Mouse (Mus musculus): ENCODE results near the gene Map6. TPM values are rescaled to one million over a fixed set of nuclear protein-coding genes. Genes with fewer than 3 reads are reported as not detected.
A peak's percentile ranks its signal among the peaks of the same experiment; 100 is the strongest.

Map6 gene
- polyA plus RNA-seq, 1 experiment from 2014 or later, result 106 TPM

- H3K27me3 ChIP-seq, result no peaks in the 10 kb centered on the region
- no peak overlapping the region for H3K9ac ChIP-seq (replicated peaks)
- no peak overlapping the region for H3K4me2 ChIP-seq (replicated peaks)
- 78% methylated on average over 2 of the region's 2 CpGs for WGBS
- H3K27ac ChIP-seq, result no peak overlapping the region
- H3K36me3 ChIP-seq, result peaks cover 40% of the 10 kb centered on the region
- H3K9me3 ChIP-seq, result no peaks in the 10 kb centered on the region
- no peak overlapping the region for H3K4me3 ChIP-seq (replicated peaks)
- no peak for ATAC-seq
- peaks cover 28% of the 10 kb centered on the region for H3K4me1 ChIP-seq (replicated peaks)
Measured at GRCm38 (mm10) chr7:99294198-99294780, 27.0 kb downstream of the Map6 start.

- peaks cover 25% of the 10 kb centered on the region for H3K4me1 ChIP-seq (replicated peaks)
- peaks cover 40% of the 10 kb centered on the region for H3K36me3 ChIP-seq
- H3K9ac ChIP-seq (replicated peaks), result no peak overlapping the region
- peak overlapping the region; percentile 11; the same call in 1 of the 2 replicates for H3K27ac ChIP-seq
- 53% methylated on average over 8 of the region's 8 CpGs for WGBS
- no peaks in the 10 kb centered on the region for H3K27me3 ChIP-seq
- no peak for ATAC-seq
- H3K4me2 ChIP-seq (replicated peaks), result no peak overlapping the region
- H3K9me3 ChIP-seq, result no peaks in the 10 kb centered on the region
- no peak overlapping the region for H3K4me3 ChIP-seq (replicated peaks)
Measured at GRCm38 (mm10) chr7:99295104-99295503, 27.9 kb downstream of the Map6 start.

GRCm38 (mm10) chr7:99300650-99301175 is 33.5 kb downstream of the Map6 start:
- 52% methylated on average over 3 of the region's 3 CpGs for WGBS

GRCm38 (mm10) chr7:99304029-99304428 is 36.8 kb downstream of the Map6 start:
- Histone ChIP-seq H3K27ac (peak overlapping the region; percentile 86), H3K4me1 (replicated peaks) (peaks cover 83% of the 10 kb centered on the region), H3K4me3 (replicated peaks) (no peak overlapping the region), H3K9me3 (no peaks in the 10 kb centered on the region), H3K4me2 (replicated peaks) (no peak overlapping the region), H3K9ac (replicated peaks) (peak overlapping the region; percentile 36; the same call in 1 of the 2 replicates), H3K36me3 (0 out of 2 replicates have a peak, but pooled peaks cover 2% of the 10 kb centered on the region), H3K27me3 (no peaks in the 10 kb centered on the region)
- WGBS, result 26% methylated on average over 6 of the region's 6 CpGs
- ATAC-seq, result peak; percentile 65

More at GRCm38 (mm10) chr7:99300650-99301175, 33.5 kb downstream of the Map6 start:
- Histone ChIP-seq H3K27me3 (no peaks in the 10 kb centered on the region), H3K4me3 (replicated peaks) (no peak overlapping the region), H3K4me1 (replicated peaks) (peaks cover 55% of the 10 kb centered on the region), H3K36me3 (no peaks in the 10 kb centered on the region), H3K9me3 (no peaks in the 10 kb centered on the region), H3K9ac (replicated peaks) (no peak overlapping the region), H3K4me2 (replicated peaks) (no peak overlapping the region), H3K27ac (peak overlapping the region; percentile 26; the same call in 1 of the 2 replicates)
- peak; percentile 22; the same call in 1 of the 2 replicates for ATAC-seq

- ATAC-seq, result peak; percentile 46
- 53% methylated on average over 5 of the region's 5 CpGs for WGBS
- Histone ChIP-seq H3K27ac (peak overlapping the region; percentile 86), H3K9ac (replicated peaks) (no peak overlapping the region), H3K36me3 (0 out of 2 replicates have a peak, but pooled peaks cover 2% of the 10 kb centered on the region), H3K4me1 (replicated peaks) (peaks cover 91% of the 10 kb centered on the region), H3K4me2 (replicated peaks) (no peak overlapping the region), H3K4me3 (replicated peaks) (no peak overlapping the region), H3K9me3 (no peaks in the 10 kb centered on the region), H3K27me3 (no peaks in the 10 kb centered on the region)
Measured at GRCm38 (mm10) chr7:99304949-99305372, 37.7 kb downstream of the Map6 start.

- peaks cover 84% of the 10 kb centered on the region for H3K4me1 ChIP-seq (replicated peaks)
- H3K4me3 ChIP-seq (replicated peaks), result no peak overlapping the region
- no peak overlapping the region for H3K9ac ChIP-seq (replicated peaks)
- WGBS, result 83% methylated on average over 4 of the region's 4 CpGs
- no peaks in the 10 kb centered on the region for H3K27me3 ChIP-seq
- 0 out of 2 replicates have a peak, but pooled peaks cover 2% of the 10 kb centered on the region for H3K36me3 ChIP-seq
- peak overlapping the region; percentile 86; the same call in 1 of the 2 replicates for H3K27ac ChIP-seq
- no peak overlapping the region for H3K4me2 ChIP-seq (replicated peaks)
- no peak for ATAC-seq
- H3K9me3 ChIP-seq, result no peaks in the 10 kb centered on the region
Measured at GRCm38 (mm10) chr7:99305688-99306087, 38.4 kb downstream of the Map6 start.

DNA sequence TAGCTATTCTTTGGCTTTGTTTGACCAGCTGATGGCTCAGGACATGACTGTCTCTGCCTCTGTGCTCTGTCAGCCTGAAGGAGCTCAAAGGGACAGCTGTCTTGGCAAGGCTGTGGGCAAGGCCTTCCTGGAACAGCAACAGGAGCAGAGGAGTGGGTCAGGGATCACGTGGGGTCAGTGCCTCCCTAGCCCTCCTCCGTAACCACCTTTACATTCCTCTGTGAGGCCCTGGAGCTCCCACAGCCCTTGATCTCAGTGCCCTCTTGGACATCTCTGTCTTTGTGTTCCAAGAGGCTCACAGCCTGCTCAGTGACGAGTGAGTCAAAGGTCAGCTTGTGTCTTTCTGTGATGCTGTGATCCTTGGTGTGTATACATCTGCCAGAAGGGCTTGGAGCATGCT is 39.4 kb downstream of the Map6 start:
- WGBS, result 25% methylated on average over 3 of the region's 3 CpGs
- Histone ChIP-seq H3K9ac (replicated peaks) (peak overlapping the region; percentile 36; the same call in 1 of the 2 replicates), H3K4me3 (replicated peaks) (no peak overlapping the region)

DNA sequence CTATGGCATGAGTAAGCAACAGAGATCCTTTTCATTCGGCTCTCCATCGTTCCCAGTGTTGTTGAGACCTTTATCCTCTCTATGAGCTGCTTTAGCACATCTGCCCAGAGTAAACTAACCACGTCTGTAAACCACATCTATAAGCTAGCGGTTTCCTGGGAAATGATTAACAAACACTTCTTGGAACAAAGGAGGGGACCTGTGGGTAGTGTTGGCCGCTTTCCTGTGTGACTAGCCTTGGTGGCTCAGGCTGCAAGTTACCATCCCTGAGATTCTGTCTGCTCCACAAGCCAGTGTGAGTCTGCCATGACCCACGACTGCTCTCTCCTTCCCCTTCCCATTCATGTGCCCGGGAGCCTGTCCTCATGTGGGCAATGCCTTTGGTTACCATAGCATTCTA is 44.2 kb downstream of the Map6 start:
- Histone ChIP-seq H3K4me1 (replicated peaks) (peaks cover 77% of the 10 kb centered on the region), H3K4me2 (replicated peaks) (peak overlapping the region; percentile 33; the same call in 1 of the 2 replicates), H3K27me3 (0 out of 2 replicates have a peak, but pooled peaks cover 5% of the 10 kb centered on the region), H3K27ac (peak overlapping the region; percentile 96), H3K36me3 (peaks cover 15% of the 10 kb centered on the region), H3K9me3 (no peaks in the 10 kb centered on the region), H3K4me3 (replicated peaks) (no peak overlapping the region), H3K9ac (replicated peaks) (peak overlapping the region; percentile 42; the same call in 1 of the 2 replicates)
- no peak for ATAC-seq
- WGBS, result 35% methylated on average over 7 of the region's 7 CpGs

More for the DNA sequence above, 39.4 kb downstream of the Map6 start:
- 0 out of 2 replicates have a peak, but pooled peaks cover 2% of the 10 kb centered on the region for H3K36me3 ChIP-seq
- peaks cover 85% of the 10 kb centered on the region for H3K4me1 ChIP-seq (replicated peaks)
- peak overlapping the region; percentile 54; the same call in 1 of the 2 replicates for H3K27ac ChIP-seq
- H3K27me3 ChIP-seq, result no peaks in the 10 kb centered on the region
- ATAC-seq, result no peak
- H3K4me2 ChIP-seq (replicated peaks), result no peak overlapping the region
- H3K9me3 ChIP-seq, result no peaks in the 10 kb centered on the region

- peaks cover 9% of the 10 kb centered on the region; the same call in 1 of the 2 replicates for H3K27me3 ChIP-seq
- peak overlapping the region; percentile 33 for H3K4me2 ChIP-seq (replicated peaks)
- peaks cover 18% of the 10 kb centered on the region for H3K36me3 ChIP-seq
- no peaks in the 10 kb centered on the region for H3K9me3 ChIP-seq
- no peak overlapping the region for H3K4me3 ChIP-seq (replicated peaks)
- peak; percentile 57 for ATAC-seq
- peak overlapping the region; percentile 96 for H3K27ac ChIP-seq
- peak overlapping the region; percentile 48 for H3K9ac ChIP-seq (replicated peaks)
- peaks cover 72% of the 10 kb centered on the region for H3K4me1 ChIP-seq (replicated peaks)
- 38% methylated on average over 4 of the region's 4 CpGs for WGBS
Measured at GRCm38 (mm10) chr7:99312058-99312457, 44.8 kb downstream of the Map6 start.

GRCm38 (mm10) chr7:99312671-99313143 is 45.5 kb downstream of the Map6 start:
- H3K4me2 ChIP-seq (replicated peaks), result peak overlapping the region; percentile 33
- no peaks in the 10 kb centered on the region for H3K9me3 ChIP-seq
- H3K4me3 ChIP-seq (replicated peaks), result no peak overlapping the region
- ATAC-seq, result peak; percentile 93
- H3K36me3 ChIP-seq, result peaks cover 25% of the 10 kb centered on the region
- H3K4me1 ChIP-seq (replicated peaks), result peaks cover 72% of the 10 kb centered on the region
- WGBS, result 10% methylated on average over 8 of the region's 8 CpGs
- peak overlapping the region; percentile 96 for H3K27ac ChIP-seq
- H3K9ac ChIP-seq (replicated peaks), result peak overlapping the region; percentile 48; the same call in 1 of the 2 replicates
- peaks cover 10% of the 10 kb centered on the region; the same call in 1 of the 2 replicates for H3K27me3 ChIP-seq

DNA sequence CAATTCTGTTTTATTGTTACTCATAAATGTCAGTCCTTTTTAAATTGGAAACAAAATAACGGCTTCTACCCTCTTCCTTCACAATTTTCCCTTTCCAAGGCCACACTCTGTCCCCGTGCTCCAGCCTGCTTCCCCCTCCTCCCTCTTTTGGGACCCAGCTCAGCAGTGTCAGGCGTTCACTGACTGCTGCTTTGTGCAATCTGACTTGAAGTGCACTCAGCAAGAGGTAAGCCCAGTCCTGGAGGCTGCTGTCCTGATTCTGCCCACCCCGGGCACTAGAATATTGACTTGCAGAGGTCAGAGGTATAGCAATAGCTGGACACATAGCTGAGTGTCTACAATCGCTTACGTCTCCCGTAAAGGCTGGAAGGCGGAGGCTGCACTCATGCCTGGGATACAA is 46.0 kb downstream of the Map6 start:
- peak; percentile 52 for ATAC-seq
- peak overlapping the region; percentile 33 for H3K4me2 ChIP-seq (replicated peaks)
- H3K27me3 ChIP-seq, result peaks cover 10% of the 10 kb centered on the region; the same call in 1 of the 2 replicates
- H3K4me1 ChIP-seq (replicated peaks), result peaks cover 69% of the 10 kb centered on the region
- no peaks in the 10 kb centered on the region for H3K9me3 ChIP-seq
- WGBS, result 35% methylated on average over 8 of the region's 8 CpGs
- H3K9ac ChIP-seq (replicated peaks), result peak overlapping the region; percentile 48; the same call in 1 of the 2 replicates
- H3K4me3 ChIP-seq (replicated peaks), result no peak overlapping the region
- peaks cover 30% of the 10 kb centered on the region for H3K36me3 ChIP-seq
- peak overlapping the region; percentile 96 for H3K27ac ChIP-seq

GRCm38 (mm10) chr7:99314565-99314964 is 47.3 kb downstream of the Map6 start:
- H3K4me2 ChIP-seq (replicated peaks), result no peak overlapping the region
- peaks cover 14% of the 10 kb centered on the region; the same call in 1 of the 2 replicates for H3K27me3 ChIP-seq
- no peaks in the 10 kb centered on the region for H3K9me3 ChIP-seq
- peaks cover 75% of the 10 kb centered on the region for H3K4me1 ChIP-seq (replicated peaks)
- peak overlapping the region; percentile 96; the same call in 1 of the 2 replicates for H3K27ac ChIP-seq
- H3K4me3 ChIP-seq (replicated peaks), result no peak overlapping the region
- H3K36me3 ChIP-seq, result peaks cover 33% of the 10 kb centered on the region
- 87% methylated on average over 4 of the region's 4 CpGs for WGBS
- no peak overlapping the region for H3K9ac ChIP-seq (replicated peaks)
- ATAC-seq, result no peak
